Mouse (Mus musculus) stomach, postnatal 0 days (tissue): ENCODE measurements around the gene Fabp6. TPM values are rescaled to one million over a fixed set of nuclear protein-coding genes. Genes with fewer than 3 reads are reported as not detected.
A peak's percentile ranks its signal among the peaks of the same experiment; 100 is the strongest.

Experiments used
- ATAC-seq: fragments of 200-750 bp; cut with Nextera tagmentation; 2 replicates; pipeline ENCODE4 v1.8.0; 2017; ENCODE audit not compliant: low FRiP score, low TSS enrichment
- DNase-seq: peaks from one replicate; pipeline ENCODE4 v3.0.0-alpha.2; 2016; ENCODE audit warnings: low spot score
- H3K27ac ChIP-seq: fragments of 300-500 bp; sonication (generic); replicated peaks from 2 replicates; pipeline ENCODE4 v1.5.1; 2014; ENCODE audit warnings: mild to moderate bottlenecking, control low read depth
- H3K27me3 ChIP-seq: fragments of 300-500 bp; sonication (generic); 2 replicates; pipeline ENCODE4 v1.6.1; 2014; ENCODE audit warnings: low read length; ENCODE audit not compliant: control insufficient read depth, insufficient read depth
- H3K36me3 ChIP-seq: fragments of 300-500 bp; sonication (generic); 2 replicates; pipeline ENCODE4 v1.6.1; 2014; ENCODE audit warnings: low read length, mixed read lengths; ENCODE audit not compliant: control insufficient read depth, insufficient read depth
- H3K4me1 ChIP-seq: fragments of 300-500 bp; sonication (generic); replicated peaks from 2 replicates; pipeline ENCODE4 v1.6.1; 2014; ENCODE audit warnings: antibody characterized with exemption; ENCODE audit not compliant: control insufficient read depth, insufficient read depth
- H3K4me2 ChIP-seq: fragments of 300-500 bp; sonication (generic); replicated peaks from 2 replicates; pipeline ENCODE4 v1.6.1; 2014; ENCODE audit warnings: low read depth, mild to moderate bottlenecking, control low read depth, moderate library complexity
- H3K4me3 ChIP-seq: fragments of 300-500 bp; sonication (generic); 2 replicates; pipeline ENCODE4 v1.5.1; 2014; ENCODE audit warnings: low read depth, low read length, control low read depth
- H3K9ac ChIP-seq: fragments of 300-500 bp; sonication (generic); 2 replicates; pipeline ENCODE4 v1.6.1; 2014; ENCODE audit warnings: mild to moderate bottlenecking, low read length, control low read depth, mixed read lengths
- H3K9me3 ChIP-seq: fragments of 300-500 bp; sonication (generic); 2 replicates; pipeline ENCODE4 v1.6.1; 2016; ENCODE audit warnings: low read length; ENCODE audit not compliant: control insufficient read depth
- CTCF ChIP-seq: IDR thresholded peaks from 2 replicates; pipeline ENCODE4 v1.5.1; 2016; ENCODE audit warnings: antibody characterized with exemption, low read depth, mild to moderate bottlenecking, moderate library complexity
- EP300 ChIP-seq: optimal IDR thresholded peaks from 2 replicates; pipeline ENCODE3; 2016; ENCODE audit warnings: antibody characterized with exemption
- WGBS: fragments of 180-500 bp; shearing (Covaris S2); extraction: QIAGEN DNeasy Blood & Tissue Kit; methylation state at CpG from one replicate; pipeline ENCODE4 v1.1.7; 2014; 5-methylcytosine and 5-hydroxymethylcytosine counted together
- polyA plus RNA-seq: library from polyadenylated mRNA; unstranded; fragments of >200 nt; fragmentation: Nextera tagmentation; extraction: Ambion mirVana; gene quantifications from 2 replicates; pipeline ENCODE4 v1.2.1, GENCODE M21; 2015

Gene Fabp6
- polyA plus RNA-seq = 5.9 and 7.6 TPM in 2 replicates

- DNase-seq = no peak
- no peaks in the 10 kb centered on the region for H3K36me3 ChIP-seq
- no peak for ATAC-seq
- no peak within 1 kb of the TSS for H3K4me2 ChIP-seq
- H3K9me3 ChIP-seq = no peaks in the 10 kb centered on the region
- H3K27ac ChIP-seq = no peak within 1 kb of the TSS
- H3K4me3 ChIP-seq = no peak within 1 kb of the TSS
- TF ChIP-seq EP300 = no peak
- TF ChIP-seq CTCF = no peak
- H3K4me1 ChIP-seq = no peaks in the 10 kb centered on the region
- 85% methylated on average over 5 of the region's 5 CpGs for WGBS
- no peaks in the 10 kb centered on the region for H3K27me3 ChIP-seq
- no peak within 1 kb of the TSS for H3K9ac ChIP-seq
These were observed at the start of gene Fabp6 for GRCm38 (mm10) chr11:43601440-43601839. TSS of gene Fabp6 (minus strand) at chr11:43601540.

GRCm38 (mm10) chr11:43645286-43645685 lies 43.9 kb upstream of the Fabp6 start:
- Histone ChIP-seq H3K27me3 (no peaks in the 10 kb centered on the region), H3K36me3 (no peaks in the 10 kb centered on the region), H3K27ac (no peak overlapping the region), H3K4me2 (no peak overlapping the region), H3K4me1 (no peaks in the 10 kb centered on the region), H3K9ac (no peak overlapping the region), H3K4me3 (no peak overlapping the region), H3K9me3 (no peaks in the 10 kb centered on the region)
- 95% methylated on average over 3 of the region's 3 CpGs for WGBS
- DNase-seq (no peak), ATAC-seq (no peak)
- TF ChIP-seq EP300 (no peak), CTCF (peak; percentile 48)

GRCm38 (mm10) chr11:43643180-43643591 lies 41.8 kb upstream of the Fabp6 start:
- H3K4me1 ChIP-seq = no peaks in the 10 kb centered on the region
- 9% methylated on average over 2 of the region's 2 CpGs for WGBS
- H3K4me3 ChIP-seq = no peak overlapping the region
- peak overlapping the region; percentile 30; the same call in 1 of the 2 replicates for H3K27ac ChIP-seq
- DNase-seq = peak; percentile 92
- H3K27me3 ChIP-seq = no peaks in the 10 kb centered on the region
- TF ChIP-seq CTCF (no peak), EP300 (no peak)
- peak; percentile 92 for ATAC-seq
- H3K36me3 ChIP-seq = no peaks in the 10 kb centered on the region
- no peaks in the 10 kb centered on the region for H3K9me3 ChIP-seq
- no peak overlapping the region for H3K9ac ChIP-seq
- no peak overlapping the region for H3K4me2 ChIP-seq

GRCm38 (mm10) chr11:43638486-43638885 lies 37.1 kb upstream of the Fabp6 start:
- ATAC-seq (no peak), DNase-seq (no peak)
- peaks cover 3% of the 10 kb centered on the region; the same call in 1 of the 2 replicates for H3K4me1 ChIP-seq
- no peaks in the 10 kb centered on the region for H3K27me3 ChIP-seq
- TF ChIP-seq EP300 = no peak
- TF ChIP-seq CTCF = no peak
- WGBS = 89% methylated on average over 3 of the region's 3 CpGs
- no peak overlapping the region for H3K4me2 ChIP-seq
- no peaks in the 10 kb centered on the region for H3K9me3 ChIP-seq
- no peak overlapping the region for H3K4me3 ChIP-seq
- no peak overlapping the region for H3K9ac ChIP-seq
- H3K36me3 ChIP-seq = no peaks in the 10 kb centered on the region
- H3K27ac ChIP-seq = no peak overlapping the region

GRCm38 (mm10) chr11:43636761-43637160 lies 35.4 kb upstream of the Fabp6 start:
- WGBS = 43% methylated on average over 4 of the region's 4 CpGs
- Histone ChIP-seq H3K4me1 (peaks cover 3% of the 10 kb centered on the region; the same call in 1 of the 2 replicates), H3K9ac (no peak overlapping the region), H3K27me3 (no peaks in the 10 kb centered on the region), H3K4me3 (no peak overlapping the region), H3K9me3 (no peaks in the 10 kb centered on the region), H3K27ac (no peak overlapping the region), H3K36me3 (no peaks in the 10 kb centered on the region), H3K4me2 (no peak overlapping the region)
- TF ChIP-seq CTCF = no peak; the same call in 1 of the 2 replicates
- no peak for TF ChIP-seq EP300
- DNase-seq (no peak), ATAC-seq (no peak)

- H3K4me1 ChIP-seq = peaks cover 3% of the 10 kb centered on the region; the same call in 1 of the 2 replicates
- no peak overlapping the region for H3K4me3 ChIP-seq
- peak overlapping the region; percentile 35 for H3K4me2 ChIP-seq
- H3K36me3 ChIP-seq = no peaks in the 10 kb centered on the region
- H3K27me3 ChIP-seq = no peaks in the 10 kb centered on the region
- H3K27ac ChIP-seq = peak overlapping the region; percentile 71
- ATAC-seq (peak; percentile 88), DNase-seq (peak; percentile 77)
- no peaks in the 10 kb centered on the region for H3K9me3 ChIP-seq
- 17% methylated on average over 19 of the region's 19 CpGs for WGBS
- TF ChIP-seq EP300 (no peak), CTCF (peak; percentile 52)
- peak overlapping the region; percentile 27; the same call in 1 of the 2 replicates for H3K9ac ChIP-seq
These were observed 32.5 kb upstream of the Fabp6 start for GRCm38 (mm10) chr11:43633658-43634401.
